Mouse (Mus musculus) Patski (cell line): ENCODE measurements at regions not wholly inside any gene's neighbourhood (a gene's known extent, or its start where the extent isn't known, plus 50 kb on each side); places are given as distances from the start of the nearest gene placed in this dataset.
A peak's percentile ranks its signal among the peaks of the same experiment; 100 is the strongest.

ENCODE experiments used
- ATAC-seq: fragments of 100-300 bp; one replicate; pipeline ENCODE4 v1.8.0; 2021
- CTCF ChIA-PET: fragments of 350-600 bp; sonication (Branson Sonifier 250); formaldehyde crosslinking; loops from one replicate; lab custom pipeline; 2022; ENCODE audit warnings: inconsistent platforms; lab: Charles Lee
- POLR2A ChIA-PET: fragments of 350-600 bp; sonication (Branson Sonifier 250); formaldehyde crosslinking; loops from one replicate; lab custom pipeline; 2022; ENCODE audit warnings: antibody characterized with exemption, inconsistent platforms; lab: Charles Lee
- DNase-seq: peaks from one replicate; pipeline ENCODE4 v3.0.0-alpha.2; 2011; ENCODE audit warnings: low read depth, low spot score
- H3K27me3 ChIP-seq: fragments of 371-371 bp; one replicate; pipeline ENCODE4 v1.5.1; 2021
- CTCF ChIP-seq: fragments of 100-300 bp; IDR thresholded peaks from one replicate; pipeline ENCODE4 v1.5.1; 2021
- in situ Hi-C: fragments of 300-500 bp; cut with MboI; formaldehyde crosslinking; loops from 3 replicates; pipeline ENCODE4 v1.11.1; 2018; ENCODE audit warnings: low pct_unique_long_range_greater_than_20kb, mixed read lengths

- H3K27me3 ChIP-seq: no peaks in the 10 kb centered on the region
- ATAC-seq: no peak
- ChIA-PET CTCF (interaction anchor here (1.1 kb wide), 1 partner anchor 14 kb away, joined by 3 read pairs; no protein-coding TSS in a partner anchor), POLR2A (interaction anchor here (1.0 kb wide), 1 partner anchor 33 kb away, joined by 6 read pairs; no protein-coding TSS in a partner anchor)
- TF ChIP-seq CTCF: no peak
- in situ Hi-C loops: no loop called here
- DNase-seq: no peak
Observed at GRCm38 (mm10) chr7:40245188-40245587, 652.9 kb upstream of the Vstm2b start.

GRCm38 (mm10) chr7:40248521-40248920 is 649.6 kb upstream of the Vstm2b start:
- no peaks in the 10 kb centered on the region for H3K27me3 ChIP-seq
- CTCF ChIA-PET: interaction anchor here (1.0 to 2.0 kb wide), 3 partner anchors 8 to 14 kb away, joined by 3 to 8 read pairs (median 4); no protein-coding TSS in a partner anchor
- ATAC-seq: peak; percentile 99
- peak; percentile 69 for DNase-seq
- no peak for TF ChIP-seq CTCF
- in situ Hi-C loops: no loop called here
- POLR2A ChIA-PET: no interaction called here

GRCm38 (mm10) chr7:40253486-40253885 is 644.6 kb upstream of the Vstm2b start:
- TF ChIP-seq CTCF: no peak
- CTCF ChIA-PET: no interaction called here
- H3K27me3 ChIP-seq: no peaks in the 10 kb centered on the region
- DNase-seq: no peak
- in situ Hi-C loops: loop anchor here (10.0 to 25.0 kb wide), 3 partner anchors 91 to 1384 kb away; partner anchors contain the start of gene Zfp788
- ATAC-seq: no peak
- POLR2A ChIA-PET: no interaction called here

- CTCF ChIA-PET: interaction anchor here (1.4 kb wide), 1 partner anchor 10 kb away, joined by 8 read pairs; no protein-coding TSS in a partner anchor
- peak; percentile 79 for ATAC-seq
- H3K27me3 ChIP-seq: no peaks in the 10 kb centered on the region
- POLR2A ChIA-PET: no interaction called here
- in situ Hi-C loops: loop anchor here (10.0 to 25.0 kb wide), 3 partner anchors 96 to 1379 kb away; partner anchors contain the start of gene Zfp788
- peak; percentile 65 for DNase-seq
- no peak for TF ChIP-seq CTCF
Observed at GRCm38 (mm10) chr7:40257733-40258376, 640.3 kb upstream of the Vstm2b start.

- DNase-seq (peak; percentile 99), ATAC-seq (peak; percentile 97)
- ChIA-PET POLR2A (no interaction called here), CTCF (interaction anchor here (1.4 kb wide), 1 partner anchor 10 kb away, joined by 8 read pairs; no protein-coding TSS in a partner anchor)
- H3K27me3 ChIP-seq: no peaks in the 10 kb centered on the region
- no peak for TF ChIP-seq CTCF
- in situ Hi-C loops: loop anchor here (10.0 to 25.0 kb wide), 3 partner anchors 96 to 1379 kb away; partner anchors contain the start of gene Zfp788
Observed at GRCm38 (mm10) chr7:40258377-40258739, 639.8 kb upstream of the Vstm2b start.

GRCm38 (mm10) chr7:40273459-40274072 is 624.6 kb upstream of the Vstm2b start:
- POLR2A ChIA-PET: no interaction called here

GRCm38 (mm10) chr7:40275078-40275477 is 623.0 kb upstream of the Vstm2b start:
- in situ Hi-C loops: loop anchor here (5.0 kb wide), 1 partner anchor 433 kb away; no protein-coding TSS in a partner anchor
- ATAC-seq: no peak

More at GRCm38 (mm10) chr7:40273459-40274072, 624.6 kb upstream of the Vstm2b start:
- in situ Hi-C loops: loop anchor here (25.0 kb wide), 2 partner anchors 111 to 1364 kb away; partner anchors contain the start of gene Zfp788
- TF ChIP-seq CTCF: peak; percentile 86
- no peaks in the 10 kb centered on the region for H3K27me3 ChIP-seq
- ATAC-seq (peak; percentile 51), DNase-seq (no peak)
- CTCF ChIA-PET: interaction anchor here (0.7 to 1.6 kb wide), 6 partner anchors 114 to 426 kb away, joined by 3 to 6 read pairs (median 4); no protein-coding TSS in a partner anchor

GRCm38 (mm10) chr7:40275658-40276057 is 622.5 kb upstream of the Vstm2b start:
- H3K27me3 ChIP-seq: no peaks in the 10 kb centered on the region
- POLR2A ChIA-PET: no interaction called here
- CTCF ChIA-PET: interaction anchor here (1.4 kb wide), 1 partner anchor 428 kb away, joined by 3 read pairs; no protein-coding TSS in a partner anchor
- no peak for TF ChIP-seq CTCF
- DNase-seq (no peak), ATAC-seq (no peak)
- in situ Hi-C loops: loop anchor here (5.0 kb wide), 1 partner anchor 433 kb away; no protein-coding TSS in a partner anchor

More at GRCm38 (mm10) chr7:40275078-40275477, 623.0 kb upstream of the Vstm2b start:
- no peaks in the 10 kb centered on the region for H3K27me3 ChIP-seq
- DNase-seq: no peak
- ChIA-PET POLR2A (no interaction called here), CTCF (interaction anchor here (1.4 kb wide), 1 partner anchor 427 kb away, joined by 3 read pairs; no protein-coding TSS in a partner anchor)
- no peak for TF ChIP-seq CTCF

- ChIA-PET POLR2A (no interaction called here), CTCF (no interaction called here)
- no peak for ATAC-seq
- TF ChIP-seq CTCF: no peak
- H3K27me3 ChIP-seq: no peaks in the 10 kb centered on the region
- in situ Hi-C loops: loop anchor here (5.0 kb wide), 1 partner anchor 434 kb away; no protein-coding TSS in a partner anchor
- DNase-seq: no peak
Observed at GRCm38 (mm10) chr7:40276116-40276515, 622.0 kb upstream of the Vstm2b start.

GRCm38 (mm10) chr7:40290166-40290565 is 608.0 kb upstream of the Vstm2b start:
- ChIA-PET POLR2A (no interaction called here), CTCF (interaction anchor here (0.8 to 1.6 kb wide), 2 partner anchors 16 to 19 kb away, joined by 3 to 4 read pairs; no protein-coding TSS in a partner anchor)
- TF ChIP-seq CTCF: no peak
- no peaks in the 10 kb centered on the region for H3K27me3 ChIP-seq
- in situ Hi-C loops: no loop called here
- ATAC-seq (no peak), DNase-seq (no peak)
